Mouse (Mus musculus) mouse trophoblast stem cell (cell line): ENCODE data around the gene Ston2.

Experiments used
- in situ Hi-C, 2 experiments: fragments of 300-500 bp; cut with MseI, MboI; formaldehyde crosslinking; loops; 2 replicates in 1 of 2; 3 replicates in 1 of 2; pipeline ENCODE4 v1.15.1; 2025

Gene Ston2

GRCm38 (mm10) chr12:91787959-91788437, at the start of gene Ston2:
Ston2 (minus strand) TSS chr12:91788387.
- in situ Hi-C loops, result loop anchor here in 1 of 2 experiments (10.0 kb wide), 1 partner anchor 143 kb away; no protein-coding TSS in a partner anchor

- in situ Hi-C loops, result no loop called here
Measured at GRCm38 (mm10) chr12:91837401-91838065, 49.3 kb upstream of the Ston2 start.

- in situ Hi-C loops, result no loop called here
Measured at GRCm38 (mm10) chr12:91833939-91834333, 45.7 kb upstream of the Ston2 start.

GRCm38 (mm10) chr12:91833237-91833938, 45.2 kb upstream of the Ston2 start:
- in situ Hi-C loops, result no loop called here

- in situ Hi-C loops, result no loop called here
Measured at GRCm38 (mm10) chr12:91831410-91831809, 43.2 kb upstream of the Ston2 start.

GRCm38 (mm10) chr12:91820461-91820860, 32.3 kb upstream of the Ston2 start:
- in situ Hi-C loops, result loop anchor here (25.0 kb wide), 1 partner anchor 408 kb away; no protein-coding TSS in a partner anchor

- in situ Hi-C loops, result loop anchor here (25.0 kb wide), 1 partner anchor 406 kb away; no protein-coding TSS in a partner anchor
Measured at GRCm38 (mm10) chr12:91818726-91819125, 30.5 kb upstream of the Ston2 start.

GRCm38 (mm10) chr12:91815990-91816389, 27.8 kb upstream of the Ston2 start:
- in situ Hi-C loops, result loop anchor here (25.0 kb wide), 1 partner anchor 404 kb away; no protein-coding TSS in a partner anchor

- in situ Hi-C loops, result loop anchor here (25.0 kb wide), 1 partner anchor 403 kb away; no protein-coding TSS in a partner anchor
Measured at GRCm38 (mm10) chr12:91815552-91815951, 27.4 kb upstream of the Ston2 start.

- in situ Hi-C loops, result loop anchor here (25.0 kb wide), 1 partner anchor 397 kb away; no protein-coding TSS in a partner anchor
Measured at GRCm38 (mm10) chr12:91808911-91809310, 20.7 kb upstream of the Ston2 start.

GRCm38 (mm10) chr12:91807761-91808160, 19.6 kb upstream of the Ston2 start:
- in situ Hi-C loops, result loop anchor here (25.0 kb wide), 1 partner anchor 395 kb away; no protein-coding TSS in a partner anchor

GRCm38 (mm10) chr12:91807095-91807494, 18.9 kb upstream of the Ston2 start:
- in situ Hi-C loops, result loop anchor here (25.0 kb wide), 1 partner anchor 395 kb away; no protein-coding TSS in a partner anchor

- in situ Hi-C loops, result loop anchor here (25.0 kb wide), 1 partner anchor 392 kb away; no protein-coding TSS in a partner anchor
Measured at GRCm38 (mm10) chr12:91804262-91804661, 16.1 kb upstream of the Ston2 start.

- in situ Hi-C loops, result loop anchor here (25.0 kb wide), 1 partner anchor 391 kb away; no protein-coding TSS in a partner anchor
Measured at GRCm38 (mm10) chr12:91803207-91803932, 15.2 kb upstream of the Ston2 start.

- in situ Hi-C loops, result loop anchor here (25.0 kb wide), 1 partner anchor 390 kb away; no protein-coding TSS in a partner anchor
Measured at GRCm38 (mm10) chr12:91802586-91803206, 14.5 kb upstream of the Ston2 start.

GRCm38 (mm10) chr12:91800861-91801385, 12.7 kb upstream of the Ston2 start:
- in situ Hi-C loops, result loop anchor here (25.0 kb wide), 1 partner anchor 389 kb away; no protein-coding TSS in a partner anchor

GRCm38 (mm10) chr12:91799821-91800335, 11.7 kb upstream of the Ston2 start:
- in situ Hi-C loops, result loop anchor here (10.0 to 25.0 kb wide), 2 partner anchors 175 to 388 kb away; no protein-coding TSS in a partner anchor

- in situ Hi-C loops, result loop anchor here (10.0 kb wide), 1 partner anchor 175 kb away; no protein-coding TSS in a partner anchor
Measured at GRCm38 (mm10) chr12:91799379-91799773, 11.2 kb upstream of the Ston2 start.

- in situ Hi-C loops, result loop anchor here (10.0 kb wide), 1 partner anchor 174 kb away; no protein-coding TSS in a partner anchor
Measured at GRCm38 (mm10) chr12:91798720-91799378, 10.7 kb upstream of the Ston2 start.
